Mouse (Mus musculus) heart, embryonic 16.5 days (tissue): Measurements from ENCODE around the gene Zdhhc16. TPM values are rescaled to one million over a fixed set of nuclear protein-coding genes. Genes with fewer than 3 reads are reported as not detected.
A peak's percentile ranks its signal among the peaks of the same experiment; 100 is the strongest.

Source experiments
- ATAC-seq: fragments of 200-750 bp; cut with Nextera tagmentation; replicated peaks from 2 replicates; pipeline ENCODE4 v1.8.0; 2017; ENCODE audit warnings: moderate number of reproducible peaks; ENCODE audit not compliant: insufficient read depth, low FRiP score; ENCODE audit errors: extremely low read depth
- H3K27ac ChIP-seq: fragments of 300-500 bp; sonication (generic); 2 replicates; pipeline ENCODE4 v1.5.1; 2014; ENCODE audit warnings: mild to moderate bottlenecking, low read length, control low read depth, moderate library complexity
- H3K27me3 ChIP-seq: fragments of 300-500 bp; sonication (generic); 2 replicates; pipeline ENCODE4 v1.6.1; 2014; ENCODE audit warnings: low read length, mixed read lengths; ENCODE audit not compliant: control insufficient read depth, insufficient read depth
- H3K36me3 ChIP-seq: fragments of 300-500 bp; sonication (generic); 2 replicates; pipeline ENCODE4 v1.6.1; 2014; ENCODE audit not compliant: control insufficient read depth, insufficient read depth
- H3K4me1 ChIP-seq: fragments of 300-500 bp; sonication (generic); 2 replicates; pipeline ENCODE4 v1.6.1; 2014; ENCODE audit warnings: low read length, mixed read lengths; ENCODE audit not compliant: control insufficient read depth, insufficient read depth
- H3K4me2 ChIP-seq: fragments of 300-500 bp; sonication (generic); 2 replicates; pipeline ENCODE4 v1.6.1; 2014; ENCODE audit warnings: low read depth, mild to moderate bottlenecking, control low read depth, low read length
- H3K4me3 ChIP-seq: fragments of 300-500 bp; sonication (generic); 2 replicates; pipeline ENCODE4 v1.5.1; 2014; ENCODE audit warnings: mild to moderate bottlenecking, control low read depth, low read length
- H3K9ac ChIP-seq: fragments of 300-500 bp; sonication (generic); 2 replicates; pipeline ENCODE4 v1.6.1; 2014; ENCODE audit warnings: low read length, control low read depth
- H3K9me3 ChIP-seq: fragments of 300-500 bp; sonication (generic); replicated peaks from 2 replicates; pipeline ENCODE4 v1.6.1; 2016; ENCODE audit warnings: low read length; ENCODE audit not compliant: control insufficient read depth
- WGBS: fragments of 180-500 bp; shearing (Covaris S2); extraction: QIAGEN DNeasy Blood & Tissue Kit; methylation state at CpG from one replicate; pipeline ENCODE4 v1.1.7; 2014; 5-methylcytosine and 5-hydroxymethylcytosine counted together
- polyA plus RNA-seq: library from polyadenylated mRNA; unstranded; fragments of >200 nt; fragmentation: Nextera tagmentation; extraction: Ambion mirVana; gene quantifications from 2 replicates; pipeline ENCODE4 v1.2.1, GENCODE M21; 2015

The Zdhhc16 gene
- polyA plus RNA-seq, 1 experiment from 2014 or later: 53.7 TPM

DNA sequence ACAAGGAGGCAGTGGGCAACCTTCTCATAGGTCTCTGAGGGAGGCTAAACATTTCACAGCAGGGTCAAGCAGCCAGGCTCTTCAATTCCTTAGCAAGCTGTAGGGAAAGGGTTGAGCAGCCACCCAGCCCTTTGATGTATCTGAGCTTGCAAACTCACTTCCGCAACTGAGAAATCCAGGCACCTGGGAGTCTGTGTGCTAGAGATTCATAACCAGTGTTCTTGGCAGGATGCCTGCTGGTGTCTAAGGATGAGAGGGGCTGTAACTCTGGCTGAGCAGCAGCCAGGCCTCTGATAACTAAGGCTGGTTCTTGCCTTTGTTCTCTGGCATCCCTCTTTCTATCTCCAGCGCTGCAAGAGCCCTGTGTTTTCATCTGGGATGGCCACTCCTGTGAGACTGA lies 31.6 kb upstream of the Zdhhc16 start:
- H3K27ac ChIP-seq: peak overlapping the region; percentile 47
- H3K36me3 ChIP-seq: no peaks in the 10 kb centered on the region
- H3K27me3 ChIP-seq: no peaks in the 10 kb centered on the region
- 0 out of 2 replicates have a peak, but pooled peaks have one; percentile 19 for ATAC-seq
- no peak overlapping the region for H3K4me2 ChIP-seq
- 14% methylated on average over 2 of the region's 2 CpGs for WGBS
- H3K9me3 ChIP-seq: no peaks in the 10 kb centered on the region
- no peak overlapping the region for H3K9ac ChIP-seq
- peaks cover 13% of the 10 kb centered on the region; the same call in 1 of the 2 replicates for H3K4me1 ChIP-seq
- H3K4me3 ChIP-seq: no peak overlapping the region

DNA sequence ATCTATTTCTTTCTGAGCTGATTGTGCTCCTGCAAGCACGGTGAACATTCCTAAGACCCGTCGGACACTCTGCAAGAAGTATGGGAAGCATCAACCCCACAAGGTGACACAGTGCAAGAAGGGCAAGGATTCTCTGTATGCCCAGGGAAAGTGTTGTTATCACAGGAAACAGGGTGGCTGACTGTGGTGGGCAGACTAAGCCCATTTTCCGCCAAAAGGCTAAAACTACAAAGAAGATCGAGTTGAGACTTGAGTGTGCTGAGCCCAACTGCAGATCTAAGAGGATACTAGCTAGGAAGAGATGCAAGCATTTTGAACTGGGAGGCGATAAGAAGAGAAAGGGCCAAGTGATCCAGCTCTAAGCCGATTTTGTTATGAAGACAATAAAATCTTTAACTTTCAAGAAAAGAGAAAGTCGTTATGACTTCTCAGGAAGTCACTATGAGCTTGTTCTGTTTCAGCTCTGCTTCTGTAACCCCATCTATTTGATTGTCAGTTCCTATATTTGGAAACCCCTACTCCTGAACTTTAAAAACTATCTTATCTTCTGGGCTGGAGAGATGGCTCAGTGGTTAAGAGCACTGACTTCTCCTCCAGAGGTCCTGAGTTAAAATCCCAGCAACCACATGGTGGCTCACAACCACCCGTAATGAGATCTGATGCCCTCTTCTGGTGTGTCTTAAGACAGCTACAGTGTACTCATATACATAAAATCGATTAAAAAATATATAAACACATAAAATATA lies 30.3 kb upstream of the Zdhhc16 start:
- Histone ChIP-seq H3K4me3 (no peak overlapping the region), H3K9me3 (no peaks in the 10 kb centered on the region), H3K4me2 (no peak overlapping the region), H3K27ac (no peak overlapping the region), H3K36me3 (no peaks in the 10 kb centered on the region), H3K27me3 (no peaks in the 10 kb centered on the region), H3K4me1 (peaks cover 20% of the 10 kb centered on the region), H3K9ac (no peak overlapping the region)
- no peak for ATAC-seq
- whole genome bisulfite sequencing: 65% methylated on average over 10 of the region's 10 CpGs

GRCm38 (mm10) chr19:41905246-41905645 lies 28.0 kb upstream of the Zdhhc16 start:
- H3K27me3 ChIP-seq: no peaks in the 10 kb centered on the region
- ATAC-seq: no peak
- H3K27ac ChIP-seq: no peak overlapping the region
- H3K9me3 ChIP-seq: no peaks in the 10 kb centered on the region
- H3K4me2 ChIP-seq: no peak overlapping the region
- no peak overlapping the region for H3K4me3 ChIP-seq
- 81% methylated on average over 2 of the region's 2 CpGs for WGBS
- H3K36me3 ChIP-seq: no peaks in the 10 kb centered on the region
- peaks cover 20% of the 10 kb centered on the region for H3K4me1 ChIP-seq
- H3K9ac ChIP-seq: no peak overlapping the region

GRCm38 (mm10) chr19:41906311-41907078 lies 26.8 kb upstream of the Zdhhc16 start:
- no peak overlapping the region for H3K4me3 ChIP-seq
- no peaks in the 10 kb centered on the region for H3K27me3 ChIP-seq
- WGBS: 36% methylated on average over 6 of the region's 6 CpGs
- H3K4me2 ChIP-seq: no peak overlapping the region
- H3K9me3 ChIP-seq: no peaks in the 10 kb centered on the region
- peaks cover 18% of the 10 kb centered on the region for H3K4me1 ChIP-seq
- H3K27ac ChIP-seq: no peak overlapping the region
- H3K9ac ChIP-seq: no peak overlapping the region
- H3K36me3 ChIP-seq: no peaks in the 10 kb centered on the region
- no peak for ATAC-seq

DNA sequence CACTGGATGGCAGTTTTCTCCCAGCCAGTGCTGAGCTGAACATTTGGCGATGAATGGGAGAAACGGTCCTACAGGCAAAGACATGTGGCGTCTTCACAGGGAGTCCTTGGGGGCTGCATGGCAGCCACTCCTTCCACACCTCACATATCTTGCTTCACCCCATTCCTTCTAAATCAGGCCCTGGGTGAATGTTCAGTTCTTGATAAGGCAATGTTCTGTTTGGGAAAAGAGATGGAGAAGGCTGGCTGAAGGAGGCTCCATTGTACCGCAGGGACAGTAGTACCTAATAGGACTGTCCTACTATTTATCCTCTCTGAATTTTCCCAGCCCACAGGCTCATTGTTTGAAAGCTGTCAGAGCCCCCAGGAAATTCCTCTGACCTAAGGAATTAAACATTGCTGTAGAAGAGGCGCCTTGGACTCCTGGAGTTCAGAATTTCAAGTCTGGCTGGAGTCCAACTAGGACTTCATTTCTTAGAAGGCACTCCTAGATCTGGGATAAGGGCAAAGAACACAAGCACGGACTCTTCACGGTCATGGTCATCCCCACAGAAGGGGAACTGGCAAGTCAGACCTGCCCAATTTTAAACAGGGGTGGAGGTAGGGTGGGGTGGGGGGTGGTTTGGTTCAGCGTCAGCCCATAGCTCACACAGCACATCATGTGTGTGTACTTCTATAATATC lies 26.1 kb upstream of the Zdhhc16 start:
- Histone ChIP-seq H3K9me3 (no peaks in the 10 kb centered on the region), H3K27ac (no peak overlapping the region), H3K4me2 (no peak overlapping the region), H3K36me3 (no peaks in the 10 kb centered on the region), H3K27me3 (no peaks in the 10 kb centered on the region), H3K4me1 (peaks cover 13% of the 10 kb centered on the region), H3K9ac (no peak overlapping the region), H3K4me3 (no peak overlapping the region)
- no peak for ATAC-seq
- 34% methylated on average over 8 of the region's 8 CpGs for WGBS

DNA sequence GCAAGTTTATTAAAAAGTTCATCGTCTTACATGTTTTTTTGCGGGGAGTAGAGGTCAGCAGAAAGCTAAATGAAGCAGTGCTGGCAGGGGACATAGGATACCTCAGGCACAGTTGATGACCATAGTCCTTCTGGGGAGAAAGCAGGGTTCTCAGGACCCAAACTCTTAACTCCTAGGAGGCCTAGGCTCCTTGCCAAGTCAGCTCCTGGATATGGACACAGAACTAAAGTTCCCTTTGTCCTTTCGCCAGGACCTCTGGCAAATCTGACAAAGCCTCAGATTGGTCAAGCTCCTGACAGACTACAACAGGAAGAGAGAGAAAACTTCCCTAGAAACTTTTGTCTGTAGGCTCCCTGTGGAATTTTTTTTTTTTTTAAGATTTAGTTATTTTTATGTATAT lies 24.5 kb upstream of the Zdhhc16 start:
- no peak overlapping the region for H3K9ac ChIP-seq
- no peaks in the 10 kb centered on the region for H3K27me3 ChIP-seq
- no peaks in the 10 kb centered on the region for H3K9me3 ChIP-seq
- peaks cover 2% of the 10 kb centered on the region; the same call in 1 of the 2 replicates for H3K36me3 ChIP-seq
- no peak overlapping the region for H3K4me3 ChIP-seq
- H3K4me2 ChIP-seq: no peak overlapping the region
- no peak for ATAC-seq
- peaks cover 19% of the 10 kb centered on the region for H3K4me1 ChIP-seq
- 85% methylated on average over 3 of the region's 3 CpGs for WGBS
- H3K27ac ChIP-seq: no peak overlapping the region

GRCm38 (mm10) chr19:41910396-41910795 lies 22.9 kb upstream of the Zdhhc16 start:
- 88% methylated on average over 2 of the region's 2 CpGs for WGBS
- H3K27ac ChIP-seq: no peak overlapping the region

DNA sequence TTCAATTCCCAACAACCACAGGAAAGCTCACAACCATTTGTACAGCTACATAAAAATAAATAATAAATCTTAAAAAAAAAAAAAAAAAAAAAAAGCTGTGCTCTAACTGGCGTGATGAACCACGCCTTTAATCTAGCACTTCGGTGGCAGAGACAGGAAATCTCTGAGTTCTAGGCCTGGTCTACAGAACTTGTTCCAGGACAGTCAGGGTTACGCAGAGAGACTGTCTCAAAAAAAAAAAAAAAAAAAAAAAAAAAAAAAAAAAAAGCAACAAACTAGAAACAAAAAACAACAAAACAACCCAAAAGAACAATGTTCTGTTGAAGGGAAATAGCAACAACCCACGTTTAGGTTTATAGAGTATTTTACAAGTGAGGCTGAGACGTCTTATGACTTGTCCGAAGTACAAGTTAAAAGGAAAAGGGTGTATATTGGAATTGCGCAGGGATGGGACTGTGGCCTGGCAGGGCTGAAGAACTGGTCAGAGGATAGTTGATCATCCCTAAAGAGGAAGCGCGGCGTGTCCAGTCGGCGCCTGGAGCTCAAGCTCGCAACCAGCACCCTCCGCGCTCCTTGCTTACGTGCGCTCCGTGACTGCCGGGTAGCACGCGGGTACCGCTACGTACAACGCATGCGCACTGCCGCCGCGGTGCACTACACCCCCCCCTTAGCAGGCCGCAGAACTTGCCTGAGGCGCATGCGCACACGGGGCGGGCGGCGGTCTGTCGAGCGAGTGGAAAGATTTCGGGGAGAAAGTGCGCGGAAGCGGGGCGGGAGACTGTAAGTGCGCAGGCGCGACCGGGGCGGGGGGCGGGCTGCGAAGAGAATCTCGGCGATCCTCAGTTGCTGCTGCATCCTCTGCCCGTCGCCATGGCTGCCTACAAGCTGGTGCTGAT lies 21.9 kb upstream of the Zdhhc16 start, which contains the start of gene Pgam1:
Pgam1 (plus strand) TSS at position 746 of the 896 bp plus-strand sequence.
- WGBS: 5% methylated on average over 52 of the region's 54 CpGs
- ATAC-seq: peak; percentile 93

More at GRCm38 (mm10) chr19:41910396-41910795, 22.9 kb upstream of the Zdhhc16 start:
- no peak for ATAC-seq
- no peak overlapping the region for H3K9ac ChIP-seq
- no peaks in the 10 kb centered on the region for H3K27me3 ChIP-seq
- no peak overlapping the region for H3K4me3 ChIP-seq
- H3K9me3 ChIP-seq: no peaks in the 10 kb centered on the region
- H3K4me2 ChIP-seq: no peak overlapping the region
- H3K36me3 ChIP-seq: peaks cover 8% of the 10 kb centered on the region; the same call in 1 of the 2 replicates
- H3K4me1 ChIP-seq: peaks cover 32% of the 10 kb centered on the region

More for the DNA sequence above, 21.9 kb upstream of the Zdhhc16 start, which contains the start of gene Pgam1:
- H3K36me3 ChIP-seq: peaks cover 17% of the 10 kb centered on the region
- no peaks in the 10 kb centered on the region for H3K9me3 ChIP-seq
- H3K9ac ChIP-seq: peak within 1 kb of the TSS; percentile 95
- H3K4me1 ChIP-seq: peaks cover 28% of the 10 kb centered on the region
- no peaks in the 10 kb centered on the region for H3K27me3 ChIP-seq
- peak within 1 kb of the TSS; percentile 85 for H3K4me3 ChIP-seq
- peak within 1 kb of the TSS; percentile 94 for H3K4me2 ChIP-seq
- H3K27ac ChIP-seq: peak within 1 kb of the TSS; percentile 97
